Mouse (Mus musculus): ENCODE measurements at regions not wholly inside any gene's neighbourhood (a gene's known extent, or its start where the extent isn't known, plus 50 kb on each side); places are given as distances from the start of the nearest gene placed in this dataset.
A peak's percentile ranks its signal among the peaks of the same experiment; 100 is the strongest.

GRCm38 (mm10) chr9:122437464-122437863, 86.1 kb downstream of the Abhd5 start:
- no peak for DNase-seq (ENCODE audit: low spot score)

- peak; percentile 12 for DNase-seq (ENCODE audit: low spot score)
Measured at GRCm38 (mm10) chr9:122446387-122447105, 95.1 kb downstream of the Abhd5 start.

- no peak for DNase-seq (ENCODE audit: low spot score)
Measured at GRCm38 (mm10) chr9:122447568-122447967, 96.2 kb downstream of the Abhd5 start.

- peak; percentile 19 for DNase-seq (ENCODE audit: low spot score)
Measured at GRCm38 (mm10) chr9:122448342-122448741, 96.9 kb downstream of the Abhd5 start.

- DNase-seq (ENCODE audit: low spot score), result no peak
Measured at GRCm38 (mm10) chr9:122450524-122450923, 99.1 kb downstream of the Abhd5 start.

- no peak for DNase-seq (ENCODE audit: low spot score)
Measured at GRCm38 (mm10) chr9:122455301-122455700, 103.9 kb downstream of the Abhd5 start.

- DNase-seq (ENCODE audit: low spot score), result no peak
Measured at GRCm38 (mm10) chr9:122455779-122456178, 104.4 kb downstream of the Abhd5 start.

DNA sequence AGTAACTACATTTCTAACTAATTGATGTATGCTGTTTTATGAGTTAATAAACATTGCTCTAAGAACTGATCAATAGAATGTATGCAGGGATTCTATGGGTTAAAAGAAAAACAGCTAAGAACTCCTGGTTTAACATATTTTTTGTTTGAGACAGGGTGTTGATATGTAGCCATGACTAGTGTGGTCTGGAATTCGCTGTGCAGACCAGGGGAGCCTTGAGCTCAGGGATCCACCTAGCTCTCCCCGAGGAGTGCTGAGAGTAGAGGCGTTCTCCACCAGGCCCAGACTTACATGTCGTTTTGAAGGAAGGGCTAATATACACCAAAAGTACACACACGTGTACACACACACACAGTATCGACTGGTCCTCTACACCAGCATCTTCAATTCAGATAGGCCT, 108.1 kb downstream of the Abhd5 start:
- no peak for DNase-seq (ENCODE audit: low spot score)

GRCm38 (mm10) chr9:122471539-122471938, 120.1 kb downstream of the Abhd5 start:
- peak; percentile 23 for DNase-seq (ENCODE audit: low spot score)

DNA sequence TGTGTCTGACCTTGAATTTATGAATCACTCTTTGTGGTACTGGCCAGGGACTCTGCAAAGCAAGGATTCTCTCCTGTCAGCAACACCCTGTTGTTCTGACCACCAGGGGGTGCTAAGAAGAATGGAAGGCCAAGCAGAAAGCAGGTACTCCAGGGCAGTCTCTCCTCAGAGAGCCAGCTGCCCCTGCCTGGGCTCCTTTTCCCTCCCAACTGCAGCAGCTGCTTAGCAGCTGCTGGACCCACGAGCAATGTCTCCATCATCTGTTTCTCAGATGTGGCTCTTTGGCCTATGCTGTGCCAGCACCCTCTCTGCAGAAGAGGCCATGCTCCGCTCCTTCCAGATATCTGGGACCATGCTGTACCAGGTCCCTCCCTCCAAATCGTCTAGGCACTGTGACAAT, 124.9 kb downstream of the Abhd5 start:
- DNase-seq (ENCODE audit: low spot score), result peak; percentile 63

GRCm38 (mm10) chr9:122487001-122487400, 135.6 kb downstream of the Abhd5 start:
- no peak for DNase-seq (ENCODE audit: low spot score)

GRCm38 (mm10) chr9:122494691-122495090, 143.3 kb downstream of the Abhd5 start:
- no peak for DNase-seq (ENCODE audit: low spot score)

GRCm38 (mm10) chr9:122496482-122496985, 145.1 kb downstream of the Abhd5 start:
- DNase-seq (ENCODE audit: low spot score), result no peak

DNA sequence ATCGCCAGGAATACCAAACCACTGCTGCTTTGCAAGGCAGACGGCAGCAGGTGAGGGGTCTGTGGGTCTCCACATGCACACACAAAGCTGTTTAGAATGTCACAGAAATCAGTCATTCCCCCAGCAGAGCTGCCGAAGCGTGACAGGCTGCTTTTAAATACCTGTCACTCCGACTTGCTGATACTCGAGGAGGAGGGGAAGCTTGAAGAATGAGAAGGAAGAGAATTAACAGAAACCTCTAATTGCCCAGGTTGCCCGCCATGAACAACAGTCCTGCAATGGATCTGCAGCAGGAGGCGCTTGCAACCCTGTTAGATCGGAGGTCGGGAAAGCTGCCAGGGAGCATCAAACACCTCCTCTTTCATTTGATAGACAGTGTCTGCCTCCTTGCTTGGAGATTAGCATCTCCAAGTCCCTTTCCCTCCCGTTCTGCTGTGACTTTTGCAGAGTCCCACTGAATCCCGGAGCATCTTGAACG, 150.5 kb downstream of the Abhd5 start:
- DNase-seq (ENCODE audit: low spot score), result peak; percentile 19

DNA sequence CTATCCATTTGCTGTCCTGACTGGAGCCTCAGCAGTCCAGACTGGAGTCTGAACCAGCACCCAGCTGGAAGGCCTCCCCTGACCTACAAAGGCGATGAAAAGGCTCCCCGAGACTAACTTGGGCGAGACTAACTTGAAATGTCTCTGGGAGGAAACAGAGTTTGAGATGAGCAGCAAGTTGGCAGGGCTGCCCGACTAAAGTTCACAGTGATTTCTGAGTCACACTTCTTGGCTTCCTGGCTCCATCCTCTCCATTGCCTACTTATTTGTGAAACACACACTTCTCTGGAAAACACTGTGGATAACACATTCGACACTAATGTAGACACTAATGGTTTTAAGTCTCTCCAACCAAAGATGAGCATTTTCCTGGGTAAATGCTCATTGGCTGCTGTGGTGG, 170.2 kb downstream of the Abhd5 start:
- no peak for DNase-seq (ENCODE audit: low spot score)

DNA sequence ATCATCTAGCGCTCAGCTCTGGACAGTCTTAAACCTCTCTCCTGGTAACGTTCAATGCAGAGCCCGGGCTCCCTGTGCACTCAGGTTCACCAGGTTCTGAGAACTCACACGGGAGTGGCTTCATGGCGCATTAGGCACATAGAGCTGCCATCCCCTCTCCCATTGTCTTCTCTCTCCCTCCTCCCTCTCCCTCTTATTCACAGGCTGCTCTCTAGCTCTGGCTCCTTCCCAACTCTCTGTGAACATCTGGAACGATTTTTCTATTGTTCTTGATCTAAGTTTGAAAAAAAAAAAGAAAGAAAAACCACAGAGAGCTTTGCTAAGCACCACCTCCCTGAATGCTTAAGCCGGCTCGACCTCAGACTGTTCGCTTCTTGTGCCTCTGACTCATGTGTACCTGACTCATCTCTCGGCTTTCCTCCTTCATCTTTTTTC, 174.2 kb downstream of the Abhd5 start:
- DNase-seq (ENCODE audit: low spot score), result peak; percentile 45

- DNase-seq (ENCODE audit: low spot score), result no peak
Measured at GRCm38 (mm10) chr9:122528267-122528666, 176.9 kb downstream of the Abhd5 start.

DNA sequence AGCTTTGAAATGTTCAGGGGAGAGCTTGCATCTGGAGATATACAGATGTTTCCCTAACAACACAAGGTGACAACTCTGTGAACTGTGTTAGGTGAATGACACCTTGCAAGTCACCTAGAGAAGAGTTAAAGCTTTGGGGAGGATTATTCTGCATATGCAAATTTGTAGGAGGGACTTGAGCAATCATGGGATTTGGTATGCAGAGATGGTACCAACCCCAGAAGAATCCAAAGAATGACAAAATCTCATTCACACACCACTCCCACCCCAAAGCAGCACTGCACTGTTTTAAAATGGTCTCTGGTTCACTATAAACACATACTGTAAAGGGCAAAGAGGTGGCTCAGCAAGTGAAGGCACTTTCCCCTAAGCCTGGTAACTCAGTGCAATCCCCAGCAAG, 178.3 kb downstream of the Abhd5 start:
- DNase-seq (ENCODE audit: low spot score), result no peak

GRCm38 (mm10) chr9:122531806-122532205, 180.4 kb downstream of the Abhd5 start:
- DNase-seq (ENCODE audit: low spot score), result no peak

- DNase-seq (ENCODE audit: low spot score), result no peak
Measured at GRCm38 (mm10) chr9:122534121-122534814, 182.9 kb downstream of the Abhd5 start.

DNA sequence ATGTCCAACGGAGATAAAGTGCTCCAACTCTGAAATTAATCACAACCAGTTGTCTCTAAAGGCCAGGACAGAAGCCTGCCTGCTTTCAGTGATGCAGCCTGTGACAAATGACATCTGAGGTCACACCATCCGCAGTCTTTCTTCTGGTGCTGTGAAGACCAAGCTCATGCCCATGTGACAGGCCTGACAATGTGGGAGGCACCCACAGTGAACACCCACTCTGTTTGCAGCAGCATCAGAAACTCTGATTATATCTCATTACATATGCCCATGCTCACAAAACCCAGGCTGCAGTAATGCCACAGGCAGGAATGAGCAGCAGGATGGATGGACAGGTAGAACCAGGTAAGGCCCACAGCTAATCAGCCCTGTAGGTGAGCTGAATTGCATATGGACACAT, 183.6 kb downstream of the Abhd5 start:
- no peak for DNase-seq (ENCODE audit: low spot score)

DNA sequence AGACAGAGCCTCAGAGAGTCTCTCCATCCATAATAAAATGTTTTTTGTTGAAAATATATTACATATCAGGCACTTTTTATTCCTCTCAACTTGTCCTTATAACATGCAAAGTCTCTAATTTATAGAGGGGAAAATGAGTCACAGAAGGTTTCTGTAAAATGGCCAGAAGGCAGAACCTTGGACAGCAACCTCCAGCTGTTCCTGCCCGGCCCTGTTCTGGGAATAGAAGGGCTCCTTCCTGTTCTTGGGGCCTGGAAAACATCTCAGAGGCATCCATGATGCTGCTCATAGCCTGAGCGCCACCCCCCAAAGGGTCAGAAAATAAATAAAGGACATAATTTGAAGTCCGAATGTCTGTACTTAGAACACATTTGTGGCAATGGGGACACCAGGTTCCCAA, 188.7 kb downstream of the Abhd5 start:
- DNase-seq (ENCODE audit: low spot score), result no peak

DNA sequence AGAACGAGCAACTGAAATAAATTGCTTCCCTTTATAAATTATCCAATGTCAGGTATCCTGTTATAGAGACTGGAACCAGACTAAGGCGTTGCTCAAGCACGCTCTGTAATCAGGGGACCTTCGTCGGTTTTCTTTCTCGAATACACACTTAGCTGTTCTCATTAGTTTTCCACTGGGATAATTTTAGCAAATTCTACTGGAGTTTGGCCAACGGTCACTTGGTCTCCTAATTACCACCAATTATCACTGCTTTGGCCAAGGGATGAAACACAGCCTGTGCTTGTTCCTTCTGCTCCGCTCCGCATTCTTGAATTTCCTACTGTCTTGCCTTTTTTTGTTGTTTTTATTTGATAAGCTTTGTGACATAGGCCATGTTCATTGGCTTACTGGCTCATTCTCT, 191.1 kb upstream of the Topaz1 start:
- DNase-seq (ENCODE audit: low spot score), result no peak

Data from retina, embryonic 14.5 days (tissue).